Mouse (Mus musculus) forebrain, embryonic 13.5 days (tissue): Measurements from ENCODE around the gene Anks1b. TPM values are rescaled to one million over a fixed set of nuclear protein-coding genes. Genes with fewer than 3 reads are reported as not detected.
A peak's percentile ranks its signal among the peaks of the same experiment; 100 is the strongest.

Source experiments
- ATAC-seq: fragments of 200-750 bp; cut with Nextera tagmentation; 2 replicates; pipeline ENCODE4 v1.8.0; 2017
- H3K27ac ChIP-seq: fragments of 300-500 bp; sonication (generic); 2 replicates; pipeline ENCODE4 v1.5.1; 2015; ENCODE audit warnings: inconsistent platforms, mild to moderate bottlenecking, moderate library complexity
- H3K27me3 ChIP-seq: fragments of 300-500 bp; sonication (generic); 2 replicates; pipeline ENCODE4 v1.6.1; 2015; ENCODE audit warnings: mild to moderate bottlenecking, inconsistent platforms
- H3K36me3 ChIP-seq: fragments of 300-500 bp; sonication (generic); 2 replicates; pipeline ENCODE4 v1.6.1; 2015; ENCODE audit warnings: mild to moderate bottlenecking, inconsistent platforms; ENCODE audit not compliant: poor library complexity, severe bottlenecking
- H3K4me1 ChIP-seq: fragments of 300-500 bp; sonication (generic); 2 replicates; pipeline ENCODE4 v1.6.1; 2015; ENCODE audit warnings: inconsistent platforms
- H3K4me2 ChIP-seq: fragments of 300-500 bp; sonication (generic); 2 replicates; pipeline ENCODE4 v1.6.1; 2015; ENCODE audit warnings: inconsistent platforms, mild to moderate bottlenecking, moderate library complexity
- H3K4me3 ChIP-seq: fragments of 300-500 bp; sonication (generic); 2 replicates; pipeline ENCODE4 v1.5.1; 2015; ENCODE audit warnings: mild to moderate bottlenecking, inconsistent platforms
- H3K9ac ChIP-seq: fragments of 300-500 bp; sonication (generic); 2 replicates; pipeline ENCODE4 v1.6.1; 2015; ENCODE audit warnings: mild to moderate bottlenecking, inconsistent platforms
- H3K9me3 ChIP-seq: fragments of 300-500 bp; sonication (generic); replicated peaks from 2 replicates; pipeline ENCODE4 v1.6.1; 2016; ENCODE audit warnings: inconsistent platforms
- WGBS: fragments of 180-500 bp; shearing (Covaris S2); methylation state at CpG from one replicate; pipeline ENCODE4 v1.1.7; 2015; 5-methylcytosine and 5-hydroxymethylcytosine counted together
- polyA plus RNA-seq: library from polyadenylated mRNA; unstranded; fragments of >200 nt; fragmentation: Nextera tagmentation; extraction: Ambion mirVana; gene quantifications from 2 replicates; pipeline ENCODE4 v1.2.1, GENCODE M21; 2015

Anks1b gene
- polyA plus RNA-seq, 1 experiment from 2014 or later = 28.7 TPM

GRCm38 (mm10) chr10:90970560-90970959 is 1097.3 kb downstream of the Anks1b start:
- H3K4me1 ChIP-seq = peaks cover 22% of the 10 kb centered on the region
- no peak overlapping the region for H3K9ac ChIP-seq
- WGBS = 43% methylated on average over 4 of the region's 4 CpGs
- H3K27me3 ChIP-seq = peaks cover 33% of the 10 kb centered on the region
- H3K4me2 ChIP-seq = no peak overlapping the region
- no peak overlapping the region for H3K27ac ChIP-seq
- H3K36me3 ChIP-seq = no peaks in the 10 kb centered on the region
- H3K9me3 ChIP-seq = no peaks in the 10 kb centered on the region
- ATAC-seq = no peak
- H3K4me3 ChIP-seq = no peak overlapping the region

- ATAC-seq = no peak
- Histone ChIP-seq H3K4me2 (no peak overlapping the region), H3K9me3 (no peaks in the 10 kb centered on the region), H3K4me1 (peaks cover 11% of the 10 kb centered on the region), H3K27me3 (peaks cover 9% of the 10 kb centered on the region), H3K36me3 (no peaks in the 10 kb centered on the region), H3K27ac (no peak overlapping the region), H3K9ac (no peak overlapping the region), H3K4me3 (no peak overlapping the region)
- WGBS = 83% methylated on average over 2 of the region's 2 CpGs
Observed at GRCm38 (mm10) chr10:90974084-90974483, 1100.8 kb downstream of the Anks1b start.

- no peaks in the 10 kb centered on the region for H3K36me3 ChIP-seq
- 87% methylated on average over 6 of the region's 6 CpGs for WGBS
- no peak for ATAC-seq
- no peak overlapping the region for H3K4me3 ChIP-seq
- no peak overlapping the region for H3K27ac ChIP-seq
- no peaks in the 10 kb centered on the region for H3K9me3 ChIP-seq
- H3K4me1 ChIP-seq = peaks cover 7% of the 10 kb centered on the region
- H3K27me3 ChIP-seq = peaks cover 5% of the 10 kb centered on the region; the same call in 1 of the 2 replicates
- H3K9ac ChIP-seq = no peak overlapping the region
- no peak overlapping the region for H3K4me2 ChIP-seq
Observed at GRCm38 (mm10) chr10:90974491-90974890, 1101.2 kb downstream of the Anks1b start.

- H3K4me1 ChIP-seq = no peaks in the 10 kb centered on the region
- H3K9ac ChIP-seq = no peak overlapping the region
- no peaks in the 10 kb centered on the region for H3K27me3 ChIP-seq
- no peak overlapping the region for H3K4me3 ChIP-seq
- peaks cover 3% of the 10 kb centered on the region; the same call in 1 of the 2 replicates for H3K36me3 ChIP-seq
- no peak overlapping the region for H3K4me2 ChIP-seq
- no peaks in the 10 kb centered on the region for H3K9me3 ChIP-seq
- WGBS = 92% methylated on average over 4 of the region's 4 CpGs
- no peak overlapping the region for H3K27ac ChIP-seq
- ATAC-seq = no peak
Observed at GRCm38 (mm10) chr10:90981811-90982210, 1108.5 kb downstream of the Anks1b start.

GRCm38 (mm10) chr10:90983046-90983445 is 1109.7 kb downstream of the Anks1b start:
- Histone ChIP-seq H3K4me3 (no peak overlapping the region), H3K36me3 (peaks cover 3% of the 10 kb centered on the region; the same call in 1 of the 2 replicates), H3K27me3 (no peaks in the 10 kb centered on the region), H3K4me1 (no peaks in the 10 kb centered on the region), H3K27ac (no peak overlapping the region), H3K9me3 (no peaks in the 10 kb centered on the region), H3K4me2 (no peak overlapping the region), H3K9ac (no peak overlapping the region)
- ATAC-seq = no peak
- 89% methylated on average over 8 of the region's 8 CpGs for WGBS

GRCm38 (mm10) chr10:90990340-90990739 is 1117.0 kb downstream of the Anks1b start:
- H3K27me3 ChIP-seq = no peaks in the 10 kb centered on the region
- peaks cover 24% of the 10 kb centered on the region for H3K36me3 ChIP-seq
- no peak for ATAC-seq
- H3K4me1 ChIP-seq = peaks cover 9% of the 10 kb centered on the region; the same call in 1 of the 2 replicates
- no peak overlapping the region for H3K27ac ChIP-seq
- no peak overlapping the region for H3K4me3 ChIP-seq
- no peak overlapping the region for H3K9ac ChIP-seq
- no peak overlapping the region for H3K4me2 ChIP-seq
- 94% methylated on average over 6 of the region's 6 CpGs for WGBS
- no peaks in the 10 kb centered on the region for H3K9me3 ChIP-seq

GRCm38 (mm10) chr10:90992237-90992636 is 1118.9 kb downstream of the Anks1b start:
- Histone ChIP-seq H3K27ac (no peak overlapping the region), H3K4me3 (no peak overlapping the region), H3K4me1 (peaks cover 9% of the 10 kb centered on the region; the same call in 1 of the 2 replicates), H3K9ac (no peak overlapping the region), H3K36me3 (peaks cover 41% of the 10 kb centered on the region), H3K9me3 (no peaks in the 10 kb centered on the region), H3K27me3 (no peaks in the 10 kb centered on the region), H3K4me2 (no peak overlapping the region)
- WGBS = 87% methylated on average over 6 of the region's 6 CpGs
- ATAC-seq = no peak

GRCm38 (mm10) chr10:90993869-90994268 is 1120.6 kb downstream of the Anks1b start:
- peaks cover 42% of the 10 kb centered on the region for H3K36me3 ChIP-seq
- H3K9ac ChIP-seq = no peak overlapping the region
- H3K9me3 ChIP-seq = no peaks in the 10 kb centered on the region
- H3K4me3 ChIP-seq = no peak overlapping the region
- 50% methylated on average over 5 of the region's 5 CpGs for WGBS
- H3K27ac ChIP-seq = 0 out of 2 replicates have a peak overlapping the region, but pooled peaks have one; percentile 5
- peak; percentile 51; the same call in 1 of the 2 replicates for ATAC-seq
- H3K27me3 ChIP-seq = no peaks in the 10 kb centered on the region
- no peak overlapping the region for H3K4me2 ChIP-seq
- H3K4me1 ChIP-seq = peaks cover 9% of the 10 kb centered on the region; the same call in 1 of the 2 replicates

GRCm38 (mm10) chr10:90999899-91000298 is 1126.6 kb downstream of the Anks1b start:
- peaks cover 27% of the 10 kb centered on the region for H3K36me3 ChIP-seq
- no peak for ATAC-seq
- H3K9me3 ChIP-seq = no peaks in the 10 kb centered on the region
- H3K9ac ChIP-seq = no peak overlapping the region
- no peaks in the 10 kb centered on the region for H3K4me1 ChIP-seq
- no peak overlapping the region for H3K4me2 ChIP-seq
- no peak overlapping the region for H3K4me3 ChIP-seq
- WGBS = 89% methylated on average over 5 of the region's 5 CpGs
- no peaks in the 10 kb centered on the region for H3K27me3 ChIP-seq
- no peak overlapping the region for H3K27ac ChIP-seq

GRCm38 (mm10) chr10:91001421-91001820 is 1128.1 kb downstream of the Anks1b start:
- Histone ChIP-seq H3K9me3 (no peaks in the 10 kb centered on the region), H3K4me3 (no peak overlapping the region), H3K36me3 (peaks cover 13% of the 10 kb centered on the region), H3K4me1 (no peaks in the 10 kb centered on the region), H3K27ac (no peak overlapping the region), H3K27me3 (no peaks in the 10 kb centered on the region), H3K9ac (no peak overlapping the region), H3K4me2 (no peak overlapping the region)
- no peak for ATAC-seq
- 58% methylated on average over 13 of the region's 13 CpGs for WGBS

GRCm38 (mm10) chr10:91005858-91006538 is 1132.7 kb downstream of the Anks1b start:
- Histone ChIP-seq H3K4me2 (no peak overlapping the region), H3K4me1 (no peaks in the 10 kb centered on the region), H3K36me3 (peaks cover 25% of the 10 kb centered on the region; the same call in 1 of the 2 replicates), H3K27me3 (no peaks in the 10 kb centered on the region), H3K9ac (no peak overlapping the region), H3K9me3 (no peaks in the 10 kb centered on the region), H3K27ac (no peak overlapping the region), H3K4me3 (no peak overlapping the region)
- ATAC-seq = no peak
- WGBS = 93% methylated on average over 12 of the region's 12 CpGs
